Mouse (Mus musculus): Measurements from ENCODE around the gene Apeh. TPM values are rescaled to one million over a fixed set of nuclear protein-coding genes. Genes with fewer than 3 reads are reported as not detected.

Gene Apeh
- polyA plus RNA-seq, 1 experiment from 2014 or later: 35.4 TPM

GRCm38 (mm10) chr9:108083561-108083960, 10.8 kb downstream of the Apeh start:
- no peak for ATAC-seq (ENCODE audit: low FRiP score, low TSS enrichment)
- WGBS: 78% methylated on average over 6 of the region's 6 CpGs

GRCm38 (mm10) chr9:108082988-108083431, 11.4 kb downstream of the Apeh start, which contains the start of gene Rnf123:
Gene Rnf123 (minus strand): TSS chr9:108083346.
- Histone ChIP-seq H3K9me3 (ENCODE audit: control insufficient read depth, low read length) (no peaks in the 10 kb centered on the region), H3K9ac (ENCODE audit: low read length) (peak within 1 kb of the TSS; percentile 13; the same call in 1 of the 2 replicates), H3K36me3 (ENCODE audit: control insufficient read depth, insufficient read depth, low read length) (peaks cover 21% of the 10 kb centered on the region), H3K4me1 (replicated peaks; ENCODE audit: control insufficient read depth, insufficient read depth) (no peaks in the 10 kb centered on the region; the same call in 1 of the 2 replicates), H3K4me3 (ENCODE audit: low read depth, low read length) (no peak within 1 kb of the TSS), H3K27me3 (ENCODE audit: control insufficient read depth, insufficient read depth, low read length) (no peaks in the 10 kb centered on the region), H3K4me2 (replicated peaks; ENCODE audit: low read depth) (peak within 1 kb of the TSS; percentile 8; the same call in 1 of the 2 replicates), H3K27ac (replicated peaks) (no peak within 1 kb of the TSS)
- WGBS: 39% methylated on average over 12 of the region's 12 CpGs
- no peak for DNase-seq (ENCODE audit: low spot score)
- ATAC-seq (ENCODE audit: low FRiP score, low TSS enrichment): no peak
- TF ChIP-seq EP300 (optimal IDR thresholded peaks at IDR 0.05): no peak

More at GRCm38 (mm10) chr9:108083561-108083960, 10.8 kb downstream of the Apeh start:
- Histone ChIP-seq H3K4me2 (replicated peaks; ENCODE audit: low read depth) (no peak overlapping the region), H3K27ac (replicated peaks) (no peak overlapping the region), H3K9me3 (ENCODE audit: control insufficient read depth, low read length) (no peaks in the 10 kb centered on the region), H3K36me3 (ENCODE audit: control insufficient read depth, insufficient read depth, low read length) (peaks cover 24% of the 10 kb centered on the region), H3K4me1 (replicated peaks; ENCODE audit: control insufficient read depth, insufficient read depth) (no peaks in the 10 kb centered on the region; the same call in 1 of the 2 replicates), H3K9ac (ENCODE audit: low read length) (no peak overlapping the region), H3K27me3 (ENCODE audit: control insufficient read depth, insufficient read depth, low read length) (no peaks in the 10 kb centered on the region), H3K4me3 (ENCODE audit: low read depth, low read length) (no peak overlapping the region)
- no peak for DNase-seq (ENCODE audit: low spot score)
- TF ChIP-seq CTCF (IDR thresholded peaks at IDR 0.05; ENCODE audit: low read depth) (no peak), EP300 (optimal IDR thresholded peaks at IDR 0.05) (no peak)

- H3K36me3 ChIP-seq (ENCODE audit: control insufficient read depth, insufficient read depth, low read length): peaks cover 16% of the 10 kb centered on the region
- no peak for TF ChIP-seq CTCF (IDR thresholded peaks at IDR 0.05; ENCODE audit: low read depth)
- H3K4me1 ChIP-seq (replicated peaks; ENCODE audit: control insufficient read depth, insufficient read depth): no peaks in the 10 kb centered on the region; the same call in 1 of the 2 replicates
- H3K4me3 ChIP-seq (ENCODE audit: low read depth, low read length): no peak overlapping the region
- 9% methylated on average over 19 of the region's 19 CpGs for WGBS
- no peak overlapping the region for H3K27ac ChIP-seq (replicated peaks)
- peak overlapping the region; percentile 13; the same call in 1 of the 2 replicates for H3K9ac ChIP-seq (ENCODE audit: low read length)
- H3K4me2 ChIP-seq (replicated peaks; ENCODE audit: low read depth): peak overlapping the region; percentile 8; the same call in 1 of the 2 replicates
- H3K9me3 ChIP-seq (ENCODE audit: control insufficient read depth, low read length): no peaks in the 10 kb centered on the region
- DNase-seq (ENCODE audit: low spot score) (peak; percentile 48), ATAC-seq (ENCODE audit: low FRiP score, low TSS enrichment) (no peak)
- H3K27me3 ChIP-seq (ENCODE audit: control insufficient read depth, insufficient read depth, low read length): no peaks in the 10 kb centered on the region
Observed at GRCm38 (mm10) chr9:108082549-108082948, 11.9 kb downstream of the Apeh start.

GRCm38 (mm10) chr9:108080168-108080567, 14.2 kb downstream of the Apeh start, which contains the start of gene Mst1:
Gene Mst1 (plus strand): TSS chr9:108080436.
- peak within 1 kb of the TSS; percentile 82 for H3K4me2 ChIP-seq (replicated peaks; ENCODE audit: low read depth)
- no peaks in the 10 kb centered on the region for H3K9me3 ChIP-seq (ENCODE audit: control insufficient read depth, low read length)
- peak within 1 kb of the TSS; percentile 85 for H3K27ac ChIP-seq (replicated peaks)
- ATAC-seq (ENCODE audit: low FRiP score, low TSS enrichment) (peak; percentile 19), DNase-seq (ENCODE audit: low spot score) (no peak)
- peaks cover 3% of the 10 kb centered on the region; the same call in 1 of the 2 replicates for H3K36me3 ChIP-seq (ENCODE audit: control insufficient read depth, insufficient read depth, low read length)
- TF ChIP-seq CTCF (IDR thresholded peaks at IDR 0.05; ENCODE audit: low read depth) (no peak), EP300 (optimal IDR thresholded peaks at IDR 0.05) (no peak)
- WGBS: 58% methylated on average over 5 of the region's 5 CpGs
- H3K4me3 ChIP-seq (ENCODE audit: low read depth, low read length): peak within 1 kb of the TSS; percentile 66
- no peaks in the 10 kb centered on the region; the same call in 1 of the 2 replicates for H3K4me1 ChIP-seq (replicated peaks; ENCODE audit: control insufficient read depth, insufficient read depth)
- H3K27me3 ChIP-seq (ENCODE audit: control insufficient read depth, insufficient read depth, low read length): no peaks in the 10 kb centered on the region
- H3K9ac ChIP-seq (ENCODE audit: low read length): peak within 1 kb of the TSS; percentile 93

- DNase-seq (ENCODE audit: low spot score) (no peak), ATAC-seq (ENCODE audit: low FRiP score, low TSS enrichment) (no peak)
- TF ChIP-seq EP300 (optimal IDR thresholded peaks at IDR 0.05): no peak
- no peak for TF ChIP-seq CTCF (IDR thresholded peaks at IDR 0.05; ENCODE audit: low read depth)
- WGBS: 62% methylated on average over 7 of the region's 7 CpGs
- no peak overlapping the region for H3K4me2 ChIP-seq (replicated peaks; ENCODE audit: low read depth)
- H3K27me3 ChIP-seq (ENCODE audit: control insufficient read depth, insufficient read depth, low read length): no peaks in the 10 kb centered on the region
- H3K27ac ChIP-seq (replicated peaks): 0 out of 2 replicates have a peak overlapping the region, but pooled peaks have one; percentile 18
- H3K4me3 ChIP-seq (ENCODE audit: low read depth, low read length): no peak overlapping the region
- no peaks in the 10 kb centered on the region for H3K4me1 ChIP-seq (replicated peaks; ENCODE audit: control insufficient read depth, insufficient read depth)
- H3K9ac ChIP-seq (ENCODE audit: low read length): 0 out of 2 replicates have a peak overlapping the region, but pooled peaks have one; percentile 23
- H3K9me3 ChIP-seq (ENCODE audit: control insufficient read depth, low read length): no peaks in the 10 kb centered on the region
- H3K36me3 ChIP-seq (ENCODE audit: control insufficient read depth, insufficient read depth, low read length): no peaks in the 10 kb centered on the region; the same call in 1 of the 2 replicates
Observed at GRCm38 (mm10) chr9:108073141-108073930, 21.1 kb downstream of the Apeh start.

Data from stomach, postnatal 0 days (tissue).